Mouse (Mus musculus): ENCODE measurements at regions not wholly inside any gene's neighbourhood (a gene's known extent, or its start where the extent isn't known, plus 50 kb on each side); places are given as distances from the start of the nearest gene placed in this dataset.
A peak's percentile ranks its signal among the peaks of the same experiment; 100 is the strongest.

- no peak for DNase-seq
Measured at GRCm38 (mm10) chr14:17347286-17347685, 312.8 kb upstream of the Thrb start.

GRCm38 (mm10) chr14:17352324-17353037 is 307.6 kb upstream of the Thrb start:
- DNase-seq: no peak

DNA sequence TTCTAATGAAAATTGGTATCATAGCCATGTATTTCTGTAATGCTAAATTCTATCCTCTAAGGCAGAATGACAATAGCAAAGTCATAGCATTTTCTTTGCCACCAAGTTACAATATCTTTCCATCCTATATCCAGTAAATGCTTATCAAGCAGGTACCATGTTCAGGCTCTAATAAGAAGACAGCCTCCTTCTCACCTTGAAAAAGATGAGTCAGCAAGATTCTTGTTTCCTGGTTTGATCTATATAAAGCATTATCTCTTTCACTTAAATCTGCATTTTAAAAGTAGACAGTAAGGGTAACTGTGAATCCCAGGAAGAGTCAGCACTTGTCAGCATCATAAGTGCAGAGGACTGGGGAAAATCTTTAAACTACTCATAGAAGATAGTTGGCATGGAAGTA is 298.2 kb upstream of the Thrb start:
- DNase-seq: no peak

DNA sequence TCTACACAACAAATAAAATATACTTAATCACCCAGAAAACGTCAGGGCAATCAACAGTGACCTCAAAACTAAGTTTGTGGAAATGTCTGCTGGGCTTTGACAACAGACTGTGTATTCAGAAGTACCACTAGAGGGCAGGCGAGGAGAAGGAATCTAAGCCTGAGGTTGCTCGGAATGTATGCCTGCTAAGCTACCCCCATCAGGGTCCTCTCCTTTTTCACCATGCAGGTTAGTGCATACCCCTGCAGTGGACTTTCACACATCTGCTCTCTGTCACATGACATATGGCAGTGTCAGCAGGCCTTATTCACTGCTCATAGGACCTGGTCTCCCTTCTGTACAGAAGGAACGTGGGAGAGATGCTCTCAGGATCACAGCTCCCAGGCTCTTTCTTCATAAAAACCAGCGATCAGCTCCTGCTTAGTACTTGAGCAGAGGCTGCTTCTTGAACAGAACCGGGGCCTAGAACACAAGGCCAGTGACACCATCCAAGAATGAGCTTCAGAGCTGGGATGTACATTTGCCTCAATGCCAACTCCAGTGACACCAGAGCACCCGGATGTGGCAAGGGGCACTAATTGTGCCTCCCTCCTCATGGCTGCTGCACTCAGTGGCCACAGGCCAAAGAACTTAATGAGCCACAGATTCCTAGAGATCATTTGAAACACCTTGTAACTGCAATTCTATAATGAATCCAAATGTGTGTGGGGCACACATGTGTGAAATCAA is 257.1 kb upstream of the Thrb start:
- peak; percentile 28 for DNase-seq

GRCm38 (mm10) chr14:17405551-17406336 is 254.3 kb upstream of the Thrb start:
- peak; percentile 40 for DNase-seq

GRCm38 (mm10) chr14:17406879-17407278 is 253.2 kb upstream of the Thrb start:
- no peak for DNase-seq

DNA sequence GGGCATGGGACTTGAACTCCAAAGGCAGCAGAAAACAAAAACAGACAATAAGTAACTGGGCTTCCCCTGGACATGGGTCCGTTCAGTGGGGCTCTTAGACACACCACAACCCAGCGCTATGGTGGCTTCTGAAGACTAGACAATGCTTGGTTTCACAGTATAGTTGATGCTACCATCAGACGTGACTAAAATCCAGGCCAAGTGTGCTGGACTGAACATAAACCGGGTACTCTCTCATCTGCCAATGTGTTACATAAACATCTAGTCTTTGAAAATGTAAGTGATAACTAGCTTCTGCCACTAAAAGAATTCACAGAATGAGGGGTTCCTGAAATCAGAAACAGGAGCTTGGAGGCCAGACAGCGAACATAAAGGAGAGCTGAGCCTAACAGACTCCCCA is 251.7 kb upstream of the Thrb start:
- no peak for DNase-seq

- no peak for DNase-seq
Measured at GRCm38 (mm10) chr14:17408813-17409212, 251.2 kb upstream of the Thrb start.

GRCm38 (mm10) chr14:17409497-17409896 is 250.6 kb upstream of the Thrb start:
- no peak for DNase-seq

GRCm38 (mm10) chr14:17410752-17411151 is 249.3 kb upstream of the Thrb start:
- no peak for DNase-seq

- no peak for DNase-seq
Measured at GRCm38 (mm10) chr14:17411299-17411698, 248.8 kb upstream of the Thrb start.

DNA sequence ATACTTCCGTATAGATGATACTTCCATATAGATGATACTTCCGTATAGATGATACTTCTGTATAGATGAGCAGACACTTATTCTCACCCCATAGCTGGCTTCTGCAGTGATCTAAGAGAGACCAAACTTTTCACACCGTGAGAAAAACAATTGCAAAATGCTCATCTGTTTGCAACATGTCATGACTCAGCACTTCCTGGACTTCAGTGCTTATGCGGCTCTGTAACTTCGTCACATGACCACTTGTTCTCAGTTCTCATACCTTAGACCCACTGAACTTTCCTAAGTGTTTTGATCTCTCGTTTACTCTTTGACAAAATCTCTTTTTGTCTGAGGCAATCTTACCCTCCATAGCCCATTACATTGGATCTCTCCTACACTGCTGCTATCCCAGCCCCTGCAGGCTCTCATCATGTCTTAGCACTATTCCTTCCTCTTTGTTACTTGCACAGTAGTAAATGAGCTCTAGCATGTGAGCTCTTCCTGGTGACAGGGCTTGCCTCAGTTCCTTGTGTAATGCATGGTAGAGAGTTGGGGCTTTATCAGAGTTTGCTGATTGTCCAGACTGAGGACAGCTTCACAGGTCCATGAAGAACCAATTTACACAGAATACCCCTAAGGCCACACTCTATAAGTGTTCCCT is 245.7 kb upstream of the Thrb start:
- DNase-seq: no peak

- no peak for DNase-seq
Measured at GRCm38 (mm10) chr14:17427751-17428150, 232.3 kb upstream of the Thrb start.

GRCm38 (mm10) chr14:17429157-17429556 is 230.9 kb upstream of the Thrb start:
- DNase-seq: no peak

- DNase-seq: no peak
Measured at GRCm38 (mm10) chr14:17433346-17433745, 226.7 kb upstream of the Thrb start.

GRCm38 (mm10) chr14:17457946-17458345 is 202.1 kb upstream of the Thrb start:
- no peak for DNase-seq

DNA sequence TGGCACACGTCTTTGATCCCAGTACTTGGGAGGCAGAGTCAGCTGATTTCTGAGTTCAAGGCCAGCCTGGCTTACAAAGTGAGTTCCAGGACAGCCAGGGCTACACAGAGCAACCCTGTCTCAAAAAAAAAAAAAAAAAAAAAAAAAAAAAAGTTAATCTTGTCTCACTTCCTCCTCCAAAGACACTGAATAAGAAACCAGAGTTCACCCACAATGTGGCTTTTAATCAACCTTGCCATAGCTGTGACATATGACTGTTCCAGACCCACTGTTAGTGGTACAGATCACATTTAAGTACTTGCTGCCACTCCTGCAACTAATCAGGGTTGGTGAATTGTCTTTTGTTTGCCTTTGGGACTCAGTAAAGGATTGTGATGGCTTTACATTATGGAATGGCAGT is 181.1 kb upstream of the Thrb start:
- DNase-seq: no peak

- DNase-seq: no peak
Measured at GRCm38 (mm10) chr14:17484866-17485265, 175.2 kb upstream of the Thrb start.

DNA sequence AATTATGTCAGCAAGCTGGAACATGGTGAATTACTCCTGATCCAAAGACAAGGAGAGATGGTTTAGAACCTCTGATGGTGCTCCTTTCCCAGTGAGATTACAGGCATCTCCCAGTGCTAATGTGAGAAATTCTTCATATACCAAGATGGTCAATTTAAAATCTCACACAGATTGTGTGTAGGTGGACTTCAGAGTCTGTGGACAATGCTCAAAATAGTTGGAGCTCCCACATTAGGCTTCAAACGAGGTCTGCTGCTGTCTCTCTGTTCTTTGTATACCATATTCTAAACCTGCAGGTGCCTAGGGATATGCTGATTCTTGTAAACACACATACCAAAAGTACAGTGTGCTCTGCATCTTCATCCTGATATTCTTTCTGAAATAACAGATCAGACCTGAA is 146.3 kb upstream of the Thrb start:
- no peak for DNase-seq

DNA sequence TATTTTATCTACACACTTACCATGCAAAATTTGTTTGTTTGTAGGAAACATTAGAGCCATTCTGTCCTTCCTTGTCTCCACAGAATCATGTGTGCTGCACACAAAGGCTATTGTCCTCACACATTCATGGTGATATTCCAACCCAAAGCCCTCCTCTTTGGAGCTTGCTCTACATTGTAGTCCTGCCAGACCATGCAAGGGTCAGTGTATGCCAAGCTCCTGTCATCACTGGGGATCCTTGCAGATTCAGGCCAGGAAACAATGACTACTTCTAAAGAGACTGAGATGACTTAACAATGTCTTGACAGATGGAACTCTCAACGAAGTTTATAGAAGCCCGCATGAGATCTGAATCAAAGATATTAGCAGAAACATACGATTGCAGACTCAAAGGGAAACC is 137.4 kb upstream of the Thrb start:
- DNase-seq: no peak

DNA sequence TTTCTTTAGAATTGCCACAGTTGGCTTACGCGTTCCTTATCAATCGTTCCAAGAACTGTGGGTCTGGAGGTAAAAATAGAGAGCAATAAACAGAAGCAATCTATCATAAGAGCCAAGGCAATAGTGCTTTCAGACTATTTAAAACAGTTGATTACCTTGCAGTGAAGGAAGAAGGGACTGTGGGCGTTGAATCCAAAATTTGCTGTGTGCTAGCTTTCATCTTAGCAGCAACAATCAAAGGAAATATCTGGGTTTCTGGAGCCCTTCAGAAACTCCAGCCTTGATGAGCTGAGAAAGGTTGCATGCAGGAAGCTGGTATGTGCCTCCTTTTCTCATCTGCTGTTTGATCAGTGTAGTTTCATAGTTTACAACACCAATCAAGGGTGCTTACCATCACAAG is 136.1 kb upstream of the Thrb start:
- no peak for DNase-seq

GRCm38 (mm10) chr14:17539322-17539721 is 120.7 kb upstream of the Thrb start:
- no peak for DNase-seq

DNA sequence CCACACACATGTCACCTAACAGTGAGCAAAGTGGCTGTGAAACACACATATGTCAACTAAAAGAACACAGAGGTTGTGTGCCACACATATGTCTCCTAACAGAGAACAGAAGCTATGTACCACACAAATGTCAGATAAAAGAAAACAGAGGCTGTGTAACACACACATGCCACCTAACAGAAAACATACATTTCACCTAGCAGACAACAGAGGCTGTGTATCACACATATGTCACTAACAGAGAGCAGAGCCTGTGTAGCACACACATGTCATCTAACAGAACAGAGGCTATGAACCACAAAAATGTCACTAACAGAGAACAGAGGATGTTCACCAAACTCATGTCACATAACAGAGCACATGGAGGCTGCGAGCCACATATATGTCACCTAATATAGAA is 103.6 kb upstream of the Thrb start:
- DNase-seq: no peak
